Mouse (Mus musculus) hindbrain, embryonic 11.5 days (tissue): ENCODE results near the gene Antxrl. TPM values are rescaled to one million over a fixed set of nuclear protein-coding genes. Genes with fewer than 3 reads are reported as not detected.

Experiments used
- ATAC-seq: fragments of 200-750 bp; cut with Nextera tagmentation; 2 replicates; pipeline ENCODE4 v1.8.0; 2017; ENCODE audit warnings: mild to moderate bottlenecking, moderate TSS enrichment, moderate library complexity; ENCODE audit not compliant: low FRiP score
- DNase-seq: peaks from one replicate; pipeline ENCODE4 v3.0.0-alpha.2; 2015; ENCODE audit warnings: low spot score
- H3K27ac ChIP-seq: fragments of 300-500 bp; sonication (generic); 2 replicates; pipeline ENCODE4 v1.5.1; 2014; ENCODE audit warnings: mild to moderate bottlenecking, low read depth, low read length
- H3K27me3 ChIP-seq: fragments of 300-500 bp; sonication (generic); 2 replicates; pipeline ENCODE4 v1.6.1; 2014; ENCODE audit warnings: mild to moderate bottlenecking, low read length, moderate library complexity, mixed read lengths; ENCODE audit not compliant: control insufficient read depth, insufficient read depth
- H3K36me3 ChIP-seq: fragments of 300-500 bp; sonication (generic); 2 replicates; pipeline ENCODE4 v1.6.1; 2014; ENCODE audit warnings: mild to moderate bottlenecking, low read length, moderate library complexity, mixed read lengths; ENCODE audit not compliant: control insufficient read depth, insufficient read depth
- H3K4me1 ChIP-seq: fragments of 300-500 bp; sonication (generic); replicated peaks from 2 replicates; pipeline ENCODE4 v1.6.1; 2014; ENCODE audit warnings: low read length, mixed read lengths; ENCODE audit not compliant: control insufficient read depth, insufficient read depth
- H3K4me2 ChIP-seq: fragments of 300-500 bp; sonication (generic); replicated peaks from 2 replicates; pipeline ENCODE4 v1.6.1; 2014; ENCODE audit warnings: mild to moderate bottlenecking, low read depth, low read length
- H3K4me3 ChIP-seq: fragments of 300-500 bp; sonication (generic); 2 replicates; pipeline ENCODE4 v1.5.1; 2014; ENCODE audit warnings: low read depth, low read length
- H3K9ac ChIP-seq: fragments of 300-500 bp; sonication (generic); 2 replicates; pipeline ENCODE4 v1.6.1; 2014; ENCODE audit warnings: low read depth, low read length
- H3K9me3 ChIP-seq: fragments of 300-500 bp; sonication (generic); 2 replicates; pipeline ENCODE4 v1.6.1; 2016; ENCODE audit warnings: low read length; ENCODE audit not compliant: control insufficient read depth
- WGBS: fragments of 180-500 bp; shearing (Covaris S2); extraction: QIAGEN DNeasy Blood & Tissue Kit; methylation state at CpG from one replicate; pipeline ENCODE4 v1.1.7; 2014; 5-methylcytosine and 5-hydroxymethylcytosine counted together
- polyA plus RNA-seq: library from polyadenylated mRNA; unstranded; fragments of >200 nt; fragmentation: Nextera tagmentation; extraction: Ambion mirVana; gene quantifications from 2 replicates; pipeline ENCODE4 v1.2.1, GENCODE M21; 2014

Antxrl gene
- polyA plus RNA-seq, 1 experiment from 2014 or later, result not detected

- DNase-seq (no peak), ATAC-seq (no peak)
- no peak overlapping the region for H3K27ac ChIP-seq
- no peaks in the 10 kb centered on the region for H3K36me3 ChIP-seq
- no peaks in the 10 kb centered on the region for H3K9me3 ChIP-seq
- H3K27me3 ChIP-seq, result no peaks in the 10 kb centered on the region
- H3K4me2 ChIP-seq, result no peak overlapping the region
- H3K4me1 ChIP-seq, result no peaks in the 10 kb centered on the region
- no peak overlapping the region for H3K9ac ChIP-seq
- 82% methylated on average over 7 of the region's 7 CpGs for WGBS
- no peak overlapping the region for H3K4me3 ChIP-seq
These were observed 66.7 kb downstream of the Antxrl start for GRCm38 (mm10) chr14:34119046-34119723.

- no peak overlapping the region for H3K27ac ChIP-seq
- ATAC-seq, result no peak
- H3K4me3 ChIP-seq, result no peak overlapping the region
- 84% methylated on average over 12 of the region's 12 CpGs for WGBS
- no peaks in the 10 kb centered on the region for H3K4me1 ChIP-seq
- no peak overlapping the region for H3K4me2 ChIP-seq
- H3K27me3 ChIP-seq, result no peaks in the 10 kb centered on the region
- H3K9ac ChIP-seq, result no peak overlapping the region
- DNase-seq, result no peak
- H3K9me3 ChIP-seq, result no peaks in the 10 kb centered on the region
- no peaks in the 10 kb centered on the region for H3K36me3 ChIP-seq
These were observed 67.8 kb downstream of the Antxrl start for GRCm38 (mm10) chr14:34120016-34120910.

GRCm38 (mm10) chr14:34120923-34121351 lies 68.4 kb downstream of the Antxrl start:
- H3K36me3 ChIP-seq, result no peaks in the 10 kb centered on the region
- H3K4me1 ChIP-seq, result no peaks in the 10 kb centered on the region
- no peaks in the 10 kb centered on the region for H3K9me3 ChIP-seq
- H3K4me2 ChIP-seq, result no peak overlapping the region
- H3K4me3 ChIP-seq, result no peak overlapping the region
- WGBS, result 92% methylated on average over 3 of the region's 3 CpGs
- no peak overlapping the region for H3K27ac ChIP-seq
- H3K9ac ChIP-seq, result no peak overlapping the region
- ATAC-seq (no peak), DNase-seq (no peak)
- H3K27me3 ChIP-seq, result no peaks in the 10 kb centered on the region

GRCm38 (mm10) chr14:34121691-34122090 lies 69.2 kb downstream of the Antxrl start:
- 98% methylated on average over 4 of the region's 4 CpGs for WGBS
- H3K4me3 ChIP-seq, result no peak overlapping the region
- no peak for ATAC-seq

More at GRCm38 (mm10) chr14:34121691-34122090, 69.2 kb downstream of the Antxrl start:
- H3K27ac ChIP-seq, result no peak overlapping the region
- H3K9me3 ChIP-seq, result no peaks in the 10 kb centered on the region
- H3K9ac ChIP-seq, result no peak overlapping the region
- no peaks in the 10 kb centered on the region for H3K4me1 ChIP-seq
- no peaks in the 10 kb centered on the region for H3K27me3 ChIP-seq
- H3K36me3 ChIP-seq, result no peaks in the 10 kb centered on the region
- H3K4me2 ChIP-seq, result no peak overlapping the region
- DNase-seq, result no peak

Other genes with a start within 250 kb of the Antxrl start
- 9.5 and 10.6 TPM in 2 replicates for gene Gdf10, start 129.1 kb upstream of the Antxrl start, polyA plus RNA-seq
- gene Gdf2, start 111.7 kb upstream of the Antxrl start, polyA plus RNA-seq, result 0.08 TPM in 1 of 2 replicates, not detected in the other
- not detected in 2 replicates for gene Rbp3, start 98.7 kb upstream of the Antxrl start, polyA plus RNA-seq
- gene Zfp488, start 73.9 kb upstream of the Antxrl start, polyA plus RNA-seq, result 0.10 and 0.20 TPM in 2 replicates
- not detected in 2 replicates for gene Gm30083, start 37.5 kb upstream of the Antxrl start, polyA plus RNA-seq
- gene Gm5460, start 35.9 kb upstream of the Antxrl start, polyA plus RNA-seq, result not detected in 2 replicates
- gene Anxa8, start 33.3 kb downstream of the Antxrl start, polyA plus RNA-seq, result 1.5 and 1.8 TPM in 2 replicates
- gene A630023A22Rik, start 50.0 kb downstream of the Antxrl start, polyA plus RNA-seq, result not detected in 2 replicates
- gene Npy4r, start 99.8 kb downstream of the Antxrl start, polyA plus RNA-seq, result 0.04 TPM in 1 of 2 replicates, not detected in the other
- gene Gprin2, start 148.9 kb downstream of the Antxrl start, polyA plus RNA-seq, result 0.33 and 0.74 TPM in 2 replicates
- gene Syt15, start 166.9 kb downstream of the Antxrl start, polyA plus RNA-seq, result 0.32 TPM in 1 of 2 replicates, not detected in the other